Mouse (Mus musculus): ENCODE measurements around the gene Fmn2. TPM values are rescaled to one million over a fixed set of nuclear protein-coding genes. Genes with fewer than 3 reads are reported as not detected.
A peak's percentile ranks its signal among the peaks of the same experiment; 100 is the strongest.

The Fmn2 gene
- total RNA-seq, 2 experiments from 2014 or later = 0.20 to 0.33 TPM

- peak; percentile 39 to 67 for DNase-seq
These were observed 51.8 kb downstream of the Fmn2 start for GRCm38 (mm10) chr1:174553272-174554007.

GRCm38 (mm10) chr1:174555412-174555811 is 53.8 kb downstream of the Fmn2 start:
- no peak for DNase-seq
- intact Hi-C loops (cut with DNase I) = no loop called here

More at GRCm38 (mm10) chr1:174553272-174554007, 51.8 kb downstream of the Fmn2 start:
- intact Hi-C loops (cut with DNase I) = loop anchor here (2.0 kb wide), 1 partner anchor 83 kb away; no protein-coding TSS in a partner anchor

GRCm38 (mm10) chr1:174557211-174557610 is 55.6 kb downstream of the Fmn2 start:
- DNase-seq = no peak
- intact Hi-C loops (cut with DNase I) = no loop called here

GRCm38 (mm10) chr1:174557841-174558240 is 56.2 kb downstream of the Fmn2 start:
- intact Hi-C loops (cut with DNase I) = no loop called here
- DNase-seq = no peak

GRCm38 (mm10) chr1:174558488-174558887 is 56.9 kb downstream of the Fmn2 start:
- intact Hi-C loops (cut with DNase I) = no loop called here

GRCm38 (mm10) chr1:174564561-174564960 is 62.9 kb downstream of the Fmn2 start:
- DNase-seq = no peak
- intact Hi-C loops (cut with DNase I) = no loop called here

More at GRCm38 (mm10) chr1:174558488-174558887, 56.9 kb downstream of the Fmn2 start:
- DNase-seq = no peak

GRCm38 (mm10) chr1:174568609-174569008 is 67.0 kb downstream of the Fmn2 start:
- intact Hi-C loops (cut with DNase I) = no loop called here
- DNase-seq = no peak

- DNase-seq = peak in 1 of 2 experiments; percentile 4
- intact Hi-C loops (cut with DNase I) = loop anchor here (10.0 kb wide), 1 partner anchor 1332 kb away; the partner anchor contains the start of gene Gm38100
These were observed 90.9 kb downstream of the Fmn2 start for GRCm38 (mm10) chr1:174592420-174592980.

- intact Hi-C loops (cut with DNase I) = loop anchor here (2.0 to 10.0 kb wide), 2 partner anchors 404 to 1330 kb away; partner anchors contain the start of gene Gm38100
- peak; percentile 44 to 64 for DNase-seq
These were observed 93.4 kb downstream of the Fmn2 start for GRCm38 (mm10) chr1:174594989-174595388.

GRCm38 (mm10) chr1:174597495-174597894 is 95.9 kb downstream of the Fmn2 start:
- intact Hi-C loops (cut with DNase I) = loop anchor here (10.0 kb wide), 1 partner anchor 1327 kb away; the partner anchor contains the start of gene Gm38100
- no peak for DNase-seq

- intact Hi-C loops (cut with DNase I) = loop anchor here (10.0 kb wide), 1 partner anchor 1327 kb away; the partner anchor contains the start of gene Gm38100
These were observed 96.6 kb downstream of the Fmn2 start for GRCm38 (mm10) chr1:174598226-174598625.

GRCm38 (mm10) chr1:174600041-174600440 is 98.4 kb downstream of the Fmn2 start:
- no peak for DNase-seq
- intact Hi-C loops (cut with DNase I) = no loop called here

More at GRCm38 (mm10) chr1:174598226-174598625, 96.6 kb downstream of the Fmn2 start:
- no peak for DNase-seq

- intact Hi-C loops (cut with DNase I) = no loop called here
- no peak for DNase-seq
These were observed 99.0 kb downstream of the Fmn2 start for GRCm38 (mm10) chr1:174600620-174601019.

- DNase-seq = no peak
- intact Hi-C loops (cut with DNase I) = no loop called here
These were observed 115.7 kb downstream of the Fmn2 start for GRCm38 (mm10) chr1:174617368-174617767.

GRCm38 (mm10) chr1:174621512-174621911 is 119.9 kb downstream of the Fmn2 start:
- intact Hi-C loops (cut with DNase I) = no loop called here
- no peak for DNase-seq

- intact Hi-C loops (cut with DNase I) = no loop called here
- no peak for DNase-seq
These were observed 121.4 kb downstream of the Fmn2 start for GRCm38 (mm10) chr1:174623054-174623453.

- intact Hi-C loops (cut with DNase I) = no loop called here
- no peak for DNase-seq
These were observed 128.4 kb downstream of the Fmn2 start for GRCm38 (mm10) chr1:174630074-174630473.

GRCm38 (mm10) chr1:174636291-174636690 is 134.7 kb downstream of the Fmn2 start:
- no peak for DNase-seq
- intact Hi-C loops (cut with DNase I) = no loop called here

GRCm38 (mm10) chr1:174637564-174638085 is 136.0 kb downstream of the Fmn2 start:
- DNase-seq = no peak
- intact Hi-C loops (cut with DNase I) = no loop called here

- intact Hi-C loops (cut with DNase I) = no loop called here
- DNase-seq = no peak
These were observed 139.3 kb downstream of the Fmn2 start for GRCm38 (mm10) chr1:174640901-174641300.

GRCm38 (mm10) chr1:174643431-174644010 is 141.9 kb downstream of the Fmn2 start:
- no peak for DNase-seq
- intact Hi-C loops (cut with DNase I) = no loop called here

Measured in heart, postnatal 14 days (tissue).